Mouse (Mus musculus) adrenal gland, adult 18-20 months (tissue): ENCODE results near the gene Unk. TPM values are rescaled to one million over a fixed set of nuclear protein-coding genes. Genes with fewer than 3 reads are reported as not detected.
A peak's percentile ranks its signal among the peaks of the same experiment; 100 is the strongest.

Experiments
- DNase-seq, 2 experiments: peaks; one replicate each; pipeline ENCODE4 v3.0.0; 2021 to 2022; ENCODE audit warnings: low spot score in 2 of 2
- total RNA-seq, 2 experiments: library from RNA; stranded (reverse); gene quantifications; 1 replicate in 1 of 2; 2 replicates in 1 of 2; pipeline ENCODE4 v1.2.3; 2021

Gene Unk
- total RNA-seq, 2 experiments from 2014 or later: 16.2 to 19.2 TPM

GRCm38 (mm10) chr11:116061641-116062415 lies 31.7 kb downstream of the Unk start:
- DNase-seq: no peak

- no peak for DNase-seq
Measured at GRCm38 (mm10) chr11:116062521-116062920, 32.4 kb downstream of the Unk start.

GRCm38 (mm10) chr11:116063562-116063961 lies 33.4 kb downstream of the Unk start:
- DNase-seq: no peak

- DNase-seq: no peak
Measured at GRCm38 (mm10) chr11:116064187-116064867, 34.2 kb downstream of the Unk start.

- DNase-seq: no peak
Measured at GRCm38 (mm10) chr11:116065345-116065744, 35.2 kb downstream of the Unk start.

GRCm38 (mm10) chr11:116071510-116071909 lies 41.4 kb downstream of the Unk start:
- no peak for DNase-seq

GRCm38 (mm10) chr11:116072608-116073007 lies 42.5 kb downstream of the Unk start:
- no peak for DNase-seq

- no peak for DNase-seq
Measured at GRCm38 (mm10) chr11:116074436-116074991, 44.4 kb downstream of the Unk start.

GRCm38 (mm10) chr11:116075539-116076265 lies 45.6 kb downstream of the Unk start:
- DNase-seq: no peak

GRCm38 (mm10) chr11:116076266-116076540 lies 46.1 kb downstream of the Unk start:
- DNase-seq: no peak

GRCm38 (mm10) chr11:116076836-116077235 lies 46.7 kb downstream of the Unk start:
- DNase-seq: no peak

GRCm38 (mm10) chr11:116077446-116078204 lies 47.5 kb downstream of the Unk start, which contains the start of gene Unc13d:
Unc13d (minus strand) TSS chr11:116077961.
- no peak for DNase-seq

- DNase-seq: no peak
Measured at GRCm38 (mm10) chr11:116078221-116078620, 48.1 kb downstream of the Unk start.

- DNase-seq: no peak
Measured at GRCm38 (mm10) chr11:116078676-116079320, 48.7 kb downstream of the Unk start.

GRCm38 (mm10) chr11:116079511-116079910 lies 49.4 kb downstream of the Unk start:
- no peak for DNase-seq

GRCm38 (mm10) chr11:116081081-116081480 lies 51.0 kb downstream of the Unk start:
- DNase-seq: peak; percentile 37 to 59

GRCm38 (mm10) chr11:116083096-116083672 lies 53.1 kb downstream of the Unk start:
- no peak for DNase-seq

- DNase-seq: no peak
Measured at GRCm38 (mm10) chr11:116084166-116084565, 54.0 kb downstream of the Unk start.

GRCm38 (mm10) chr11:116086258-116087193 lies 56.4 kb downstream of the Unk start, which contains the start of gene Wbp2:
Wbp2 (minus strand) TSS chr11:116086995.
- peak; percentile 89 to 91 for DNase-seq
